Comparison of ENCODE assay signal across 27 mouse cellular contexts in the genomic region with DNA sequence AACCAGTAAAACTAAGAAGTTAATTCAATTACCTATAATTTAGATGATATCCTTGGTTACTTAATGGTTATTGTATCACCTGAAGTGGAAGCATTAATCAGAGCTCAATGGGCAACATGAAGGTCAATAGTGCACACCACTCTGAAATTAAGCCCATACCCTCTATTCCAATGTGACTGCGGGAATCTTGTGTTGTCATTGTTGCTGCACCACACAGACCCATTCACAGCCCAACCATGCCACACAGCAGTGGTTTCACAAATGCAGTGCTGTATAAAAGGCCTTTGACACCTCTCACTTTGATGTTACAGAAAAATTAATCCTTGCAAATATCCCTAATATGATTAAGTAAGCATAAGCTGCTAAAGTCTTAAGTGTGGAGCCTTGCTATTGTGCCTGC. TPM values are rescaled to one million over a fixed set of nuclear protein-coding genes. Genes with fewer than 3 reads are reported as not detected.
DNase-seq lines count a peak whose midpoint lies in the region; ATAC-seq and TF ChIP-seq lines count a peak whose summit lies in the region.
"Had no signal": no experiment of that assay in that cellular context is flagged by ENCODE, and none has a peak within 500 bp of the region (broad histone marks: within the 10 kb centered on the region; RNA-seq: fewer than 3 reads in every experiment).

No protein-coding gene starts in this region.

- H3K27ac ChIP-seq in forebrain, embryonic 11.5 days (ENCODE audit: low read depth, low read length) = no peak overlapping the region
- no peak overlapping the region for H3K27ac ChIP-seq in forebrain, embryonic 13.5 days
- H3K27ac ChIP-seq in midbrain, embryonic 12.5 days (replicated peaks) = no peak overlapping the region
- H3K27ac ChIP-seq in midbrain, embryonic 10.5 days (replicated peaks) = no peak overlapping the region
- H3K27ac ChIP-seq in midbrain, embryonic 14.5 days (replicated peaks; ENCODE audit: low read depth, low read length) = no peak overlapping the region
- no peak overlapping the region for H3K27ac ChIP-seq in heart, adult 2 months
- H3K27ac ChIP-seq in embryonic facial prominence, embryonic 10.5 days (replicated peaks) = no peak overlapping the region
- H3K27ac ChIP-seq: embryonic facial prominence, embryonic 13.5 days; gastrocnemius, adult 2 months; heart, embryonic 15.5 days; hindbrain, embryonic 10.5 days; hindbrain, embryonic 15.5 days had no signal

- no peaks in the 10 kb centered on the region for H3K27me3 ChIP-seq in forebrain, embryonic 11.5 days (ENCODE audit: control insufficient read depth, insufficient read depth, low read length)
- no peaks in the 10 kb centered on the region for H3K27me3 ChIP-seq in forebrain, embryonic 13.5 days
- H3K27me3 ChIP-seq in midbrain, embryonic 12.5 days = no peaks in the 10 kb centered on the region
- no peaks in the 10 kb centered on the region for H3K27me3 ChIP-seq in midbrain, embryonic 10.5 days (ENCODE audit: low read depth, poor library complexity, severe bottlenecking)
- no peaks in the 10 kb centered on the region for H3K27me3 ChIP-seq in midbrain, embryonic 14.5 days (ENCODE audit: control insufficient read depth, insufficient read depth, low read length)
- H3K27me3 ChIP-seq in heart, adult 2 months (ENCODE audit: control insufficient read depth, insufficient read depth, low read length) = no peaks in the 10 kb centered on the region
- H3K27me3 ChIP-seq in embryonic facial prominence, embryonic 10.5 days (replicated peaks; ENCODE audit: low read depth, poor library complexity, severe bottlenecking) = no peaks in the 10 kb centered on the region
- H3K27me3 ChIP-seq: embryonic facial prominence, embryonic 13.5 days; heart, embryonic 12.5 days; heart, embryonic 15.5 days; hindbrain, embryonic 15.5 days had no signal

- no peak for DNase-seq in forebrain, embryonic 11.5 days (ENCODE audit: low spot score)
- no peak for DNase-seq in midbrain, embryonic 10.5 days (ENCODE audit: low spot score)
- DNase-seq in midbrain, embryonic 14.5 days = peak; percentile 30
- no peak for DNase-seq in heart, adult 2 months
- no peak for DNase-seq in embryonic facial prominence, embryonic 10.5 days (ENCODE audit: low spot score)
- DNase-seq: adrenal gland, adult 8-10 months; adrenal gland, postnatal 25 days; cerebellum, adult 2 months; cerebellum, adult 9-11 months; cerebellum, postnatal 25 days; forebrain, postnatal 0 days; gastrocnemius, adult 2 months; gastrocnemius, postnatal 14 days; heart, adult 11 months; heart, postnatal 10 days; heart, postnatal 36 days had no signal

- intact Hi-C loops in heart, adult 2 months (cut with DNase I) = no loop called here

- no peaks in the 10 kb centered on the region for H3K9me3 ChIP-seq in forebrain, embryonic 11.5 days (ENCODE audit: control insufficient read depth, low read length)
- no peaks in the 10 kb centered on the region for H3K9me3 ChIP-seq in forebrain, embryonic 13.5 days (replicated peaks)
- H3K9me3 ChIP-seq in midbrain, embryonic 12.5 days = no peaks in the 10 kb centered on the region
- no peaks in the 10 kb centered on the region for H3K9me3 ChIP-seq in midbrain, embryonic 10.5 days (replicated peaks)
- no peaks in the 10 kb centered on the region for H3K9me3 ChIP-seq in midbrain, embryonic 14.5 days (ENCODE audit: control insufficient read depth, low read length)
- no peaks in the 10 kb centered on the region for H3K9me3 ChIP-seq in embryonic facial prominence, embryonic 10.5 days
- H3K9me3 ChIP-seq: embryonic facial prominence, embryonic 13.5 days; heart, embryonic 15.5 days; hindbrain, embryonic 15.5 days had no signal

- H3K4me3 ChIP-seq in forebrain, embryonic 11.5 days (ENCODE audit: low read depth, low read length) = no peak overlapping the region
- no peak overlapping the region for H3K4me3 ChIP-seq in forebrain, embryonic 13.5 days
- H3K4me3 ChIP-seq in midbrain, embryonic 12.5 days = no peak overlapping the region
- H3K4me3 ChIP-seq in midbrain, embryonic 10.5 days = no peak overlapping the region
- H3K4me3 ChIP-seq in midbrain, embryonic 14.5 days (replicated peaks; ENCODE audit: low read depth, low read length) = no peak overlapping the region
- no peak overlapping the region for H3K4me3 ChIP-seq in heart, adult 2 months
- H3K4me3 ChIP-seq in embryonic facial prominence, embryonic 10.5 days = no peak overlapping the region
- H3K4me3 ChIP-seq: embryonic facial prominence, embryonic 13.5 days; erythroblast, embryonic 14.5 days; gastrocnemius, adult 2 months; heart, embryonic 12.5 days; heart, embryonic 15.5 days; hindbrain, embryonic 10.5 days; hindbrain, embryonic 15.5 days had no signal

- no peak for TF ChIP-seq POLR2A in heart, adult 2 months (IDR thresholded peaks at IDR 0.05; ENCODE audit: insufficient read depth, low read depth, low read length)

- ATAC-seq in forebrain, embryonic 11.5 days (replicated peaks; ENCODE audit: low FRiP score) = 0 out of 2 replicates have a peak, but pooled peaks have one; percentile 63
- ATAC-seq in forebrain, embryonic 13.5 days = no peak
- ATAC-seq in midbrain, embryonic 12.5 days (ENCODE audit: low FRiP score, low read depth) = peak; percentile 80
- peak; percentile 69; the same call in 1 of the 2 replicates for ATAC-seq in midbrain, embryonic 14.5 days (ENCODE audit: low FRiP score, low TSS enrichment)
- ATAC-seq: activated CD4-positive, CD25-positive, alpha-beta regulatory T cell, adult 4 months; forebrain, embryonic 14.5 days; forebrain, postnatal 0 days had no signal

- no peak overlapping the region for H3K9ac ChIP-seq in forebrain, embryonic 11.5 days (ENCODE audit: low read length)
- H3K9ac ChIP-seq in forebrain, embryonic 13.5 days = no peak overlapping the region
- no peak overlapping the region for H3K9ac ChIP-seq in midbrain, embryonic 12.5 days (replicated peaks)
- no peak overlapping the region for H3K9ac ChIP-seq in midbrain, embryonic 14.5 days (replicated peaks; ENCODE audit: low read length)
- no peak overlapping the region for H3K9ac ChIP-seq in heart, adult 2 months (ENCODE audit: low read depth, low read length)
- H3K9ac ChIP-seq: embryonic facial prominence, embryonic 13.5 days; forebrain, postnatal 0 days; heart, embryonic 12.5 days; heart, embryonic 15.5 days; hindbrain, embryonic 15.5 days had no signal

- no peaks in the 10 kb centered on the region for H3K4me1 ChIP-seq in forebrain, embryonic 11.5 days (replicated peaks; ENCODE audit: control insufficient read depth, insufficient read depth, low read length)
- no peaks in the 10 kb centered on the region for H3K4me1 ChIP-seq in forebrain, embryonic 13.5 days
- no peaks in the 10 kb centered on the region; the same call in 1 of the 2 replicates for H3K4me1 ChIP-seq in midbrain, embryonic 12.5 days
- H3K4me1 ChIP-seq in midbrain, embryonic 10.5 days = peaks cover 9% of the 10 kb centered on the region; the same call in 1 of the 2 replicates
- peaks cover 6% of the 10 kb centered on the region; the same call in 1 of the 2 replicates for H3K4me1 ChIP-seq in midbrain, embryonic 14.5 days (ENCODE audit: control insufficient read depth, insufficient read depth, low read length)
- H3K4me1 ChIP-seq in heart, adult 2 months (ENCODE audit: control insufficient read depth, insufficient read depth, low read length) = no peaks in the 10 kb centered on the region
- H3K4me1 ChIP-seq in embryonic facial prominence, embryonic 10.5 days = no peaks in the 10 kb centered on the region; the same call in 1 of the 2 replicates
- H3K4me1 ChIP-seq: embryonic facial prominence, embryonic 13.5 days; heart, embryonic 12.5 days; heart, embryonic 15.5 days; hindbrain, embryonic 10.5 days; hindbrain, embryonic 15.5 days had no signal

- no peak for TF ChIP-seq CTCF in heart, adult 2 months (IDR thresholded peaks at IDR 0.05)

- TF ChIP-seq EP300 in heart, adult 2 months (IDR thresholded peaks at IDR 0.05; ENCODE audit: insufficient read depth, low read depth, low read length) = no peak

- no peaks in the 10 kb centered on the region for H3K36me3 ChIP-seq in forebrain, embryonic 11.5 days (ENCODE audit: control insufficient read depth, insufficient read depth, low read length)
- no peaks in the 10 kb centered on the region for H3K36me3 ChIP-seq in forebrain, embryonic 13.5 days (ENCODE audit: poor library complexity, severe bottlenecking)
- no peaks in the 10 kb centered on the region for H3K36me3 ChIP-seq in midbrain, embryonic 12.5 days
- H3K36me3 ChIP-seq in midbrain, embryonic 10.5 days = no peaks in the 10 kb centered on the region
- H3K36me3 ChIP-seq in midbrain, embryonic 14.5 days (ENCODE audit: control insufficient read depth, insufficient read depth, low read length) = no peaks in the 10 kb centered on the region
- no peaks in the 10 kb centered on the region for H3K36me3 ChIP-seq in heart, adult 2 months (ENCODE audit: control insufficient read depth, insufficient read depth, low read length)
- no peaks in the 10 kb centered on the region for H3K36me3 ChIP-seq in embryonic facial prominence, embryonic 10.5 days (replicated peaks)
- H3K36me3 ChIP-seq: embryonic facial prominence, embryonic 13.5 days; heart, embryonic 12.5 days; heart, embryonic 15.5 days; hindbrain, embryonic 10.5 days; hindbrain, embryonic 15.5 days had no signal

- H3K79me2 ChIP-seq in heart, adult 2 months (replicated peaks; ENCODE audit: control insufficient read depth, insufficient read depth, low read length) = no peaks in the 10 kb centered on the region

- WGBS in forebrain, embryonic 11.5 days = 43% methylated on average over 1 of the region's 1 CpGs
- WGBS in forebrain, embryonic 13.5 days = 17% methylated on average over 1 of the region's 1 CpGs
- WGBS in midbrain, embryonic 12.5 days = 38% methylated on average over 1 of the region's 1 CpGs
- WGBS in midbrain, embryonic 10.5 days = 62% methylated on average over 1 of the region's 1 CpGs
- WGBS in midbrain, embryonic 14.5 days = 26% methylated on average over 1 of the region's 1 CpGs
- WGBS in heart, adult 2 months = 85% methylated on average over 1 of the region's 1 CpGs
- 64% methylated on average over 1 of the region's 1 CpGs for WGBS in embryonic facial prominence, embryonic 10.5 days

- no peak overlapping the region for H3K4me2 ChIP-seq in forebrain, embryonic 11.5 days (ENCODE audit: low read depth, low read length, severe bottlenecking)
- H3K4me2 ChIP-seq in forebrain, embryonic 13.5 days = no peak overlapping the region
- no peak overlapping the region for H3K4me2 ChIP-seq in midbrain, embryonic 12.5 days (replicated peaks)
- H3K4me2 ChIP-seq in midbrain, embryonic 14.5 days (ENCODE audit: low read length) = no peak overlapping the region
- H3K4me2 ChIP-seq: embryonic facial prominence, embryonic 13.5 days; heart, embryonic 12.5 days; heart, embryonic 15.5 days; hindbrain, embryonic 15.5 days had no signal

RNA-seq across cellular contexts. Expression of a gene that starts 15.4 kb away (rescaled TPM):
- polyA plus RNA-seq in forebrain, embryonic 11.5 days (2014; fragmentation: Nextera tagmentation; extraction: Ambion mirVana) = 4.9 and 5.8 TPM in 2 replicates
- 13.4 and 15.5 TPM in 2 replicates for polyA plus RNA-seq in forebrain, embryonic 13.5 days (2015; fragmentation: Nextera tagmentation; extraction: Ambion mirVana)
- polyA plus RNA-seq in midbrain, embryonic 12.5 days (2016; fragmentation: Nextera tagmentation; extraction: Ambion mirVana) = 39.3 and 41.4 TPM in 2 replicates
- polyA plus RNA-seq in midbrain, embryonic 10.5 days (2016; fragmentation: Nextera tagmentation; extraction: Ambion mirVana) = 10.7 and 21.2 TPM in 2 replicates
- 45.4 and 47.6 TPM in 2 replicates for polyA plus RNA-seq in midbrain, embryonic 14.5 days (2014; fragmentation: Nextera tagmentation; extraction: Ambion mirVana)
- 10 to 100 TPM in 1 of 2 experiments, 1 to 10 TPM in 1; 9.4 to 13.9 TPM for total RNA-seq in heart, adult 2 months (2021)
- 1.8 and 3.9 TPM in 2 replicates for polyA plus RNA-seq in heart, adult 2 months (2012; rRNA removed)
- polyA plus RNA-seq in embryonic facial prominence, embryonic 10.5 days (2016; fragmentation: Nextera tagmentation; extraction: Ambion mirVana) = 6.1 and 6.9 TPM in 2 replicates
- total RNA-seq: common myeloid progenitor, adult 5-6 weeks had no signal
- polyA plus RNA-seq: activated CD4-positive, CD25-positive, alpha-beta regulatory T cell, adult 4 months; erythroblast, embryonic 14.5 days had no signal
